Mouse (Mus musculus): ENCODE measurements around the gene Srp54c. TPM values are rescaled to one million over a fixed set of nuclear protein-coding genes. Genes with fewer than 3 reads are reported as not detected.
"Not testable (repeated sequence)": the region's sequence is repeated elsewhere in the genome, so short reads cannot be mapped to it uniquely, and the experiment has no call there.

Srp54c gene
- 10 to 100 TPM; 36.9 to 39.3 TPM for total RNA-seq (2021)
- long read RNA-seq, experiment 1, transcript Srp54c-202 (16 exons, 3,642 nt): major isoform, 60 of 72 reads
- long read RNA-seq, experiment 1, partial matches to known transcripts: 2 of 72 reads
- long read RNA-seq, experiment 1, other reads (novel, unspliced or antisense): 10 of 72 reads
- long read RNA-seq, experiment 2, transcript Srp54c-202 (16 exons, 3,642 nt): major isoform, 44 of 52 reads
- long read RNA-seq, experiment 2, partial matches to known transcripts: 2 of 52 reads
- long read RNA-seq, experiment 2, other reads (novel, unspliced or antisense): 4 of 52 reads

DNA sequence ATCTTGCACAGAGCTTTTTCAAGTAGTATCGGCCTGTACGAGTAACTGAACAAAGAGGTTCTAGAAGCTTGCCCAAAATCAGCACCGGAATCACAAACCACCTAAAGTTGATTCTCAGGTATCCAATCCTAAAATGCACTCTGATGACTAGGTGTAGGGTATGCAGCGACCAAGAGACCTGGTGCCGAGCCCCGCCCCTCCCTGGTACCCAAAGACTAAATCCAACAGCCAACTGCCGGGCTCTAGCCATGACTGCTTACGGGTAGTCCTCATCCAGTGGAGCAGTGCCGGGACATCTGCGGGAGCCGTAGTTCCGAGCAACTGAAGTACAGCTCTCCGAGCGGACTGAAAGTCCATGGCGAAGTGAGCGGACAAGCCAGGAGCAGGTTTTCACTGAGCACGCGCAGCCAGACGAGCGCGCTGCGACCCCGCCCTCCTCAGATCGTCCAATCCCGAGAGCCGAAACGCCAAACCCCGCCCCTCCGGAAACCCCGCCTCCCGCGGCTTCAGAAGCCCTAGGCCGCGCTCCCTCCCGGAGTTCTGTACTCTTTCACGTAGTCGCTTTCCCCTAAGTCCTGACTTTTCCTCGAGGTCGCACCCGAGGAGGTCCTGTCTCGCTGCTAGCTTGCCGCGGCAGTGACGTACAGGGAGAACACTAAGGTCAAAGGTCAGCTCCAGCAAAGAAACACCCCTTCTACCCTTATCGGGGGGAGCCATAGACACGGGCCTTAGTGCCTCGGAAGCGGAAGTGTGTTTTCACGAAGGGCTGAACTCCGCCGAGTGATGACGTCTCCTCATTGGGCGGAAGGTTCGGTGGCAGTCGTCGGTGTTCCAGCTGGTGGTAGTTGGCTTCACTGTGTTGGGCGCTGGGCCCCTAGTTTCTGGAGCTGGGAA lies at the start of gene Srp54c:
TSS of gene Srp54c (plus strand) at position 543 of the 894 bp plus-strand sequence.
- DNase-seq (ENCODE audit: low spot score in 2 of 2); intact Hi-C loops (cut with DNase I): not testable (repeated sequence)

DNA sequence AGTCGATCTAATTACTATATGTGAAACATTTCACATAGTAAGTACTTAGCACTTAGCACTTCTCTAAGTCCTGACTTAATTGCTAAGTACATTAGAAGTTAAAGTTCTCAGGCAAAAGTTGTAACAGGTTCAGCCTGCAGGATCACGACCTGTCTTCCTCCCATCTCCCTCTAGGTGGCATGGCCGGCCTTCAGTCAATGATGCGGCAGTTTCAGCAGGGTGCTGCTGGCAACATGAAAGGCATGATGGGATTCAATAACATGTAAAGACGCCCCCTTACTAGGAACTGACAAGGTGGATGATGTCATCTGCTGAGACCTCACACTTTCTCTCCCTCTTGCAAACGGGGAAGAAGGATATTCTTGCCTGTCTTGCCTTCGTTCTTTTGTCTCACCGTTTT lies 42.3 kb upstream of the Srp54c start:
- DNase-seq (ENCODE audit: low spot score in 2 of 2); intact Hi-C loops (cut with DNase I): not testable (repeated sequence)

DNA sequence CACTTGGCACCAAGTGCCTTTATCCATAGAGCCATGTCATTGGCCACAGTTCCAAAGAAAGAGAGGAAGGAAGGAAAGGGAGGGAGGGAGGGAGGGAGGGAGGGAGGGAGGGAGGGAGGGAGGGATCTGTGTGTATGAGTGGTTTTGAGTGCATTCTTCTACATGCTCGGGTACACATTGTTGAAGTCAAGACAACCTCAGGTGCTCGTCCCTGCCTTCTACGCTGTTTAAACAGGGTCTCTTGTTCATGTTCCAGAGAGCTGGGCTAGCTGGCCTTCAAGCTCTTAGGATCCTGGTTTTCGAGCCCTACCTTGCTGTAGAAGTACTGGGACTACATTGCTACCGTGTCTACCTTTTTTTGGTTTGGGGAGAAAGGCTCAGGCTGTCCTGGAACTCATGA lies 40.8 kb upstream of the Srp54c start:
- DNase-seq (ENCODE audit: low spot score in 2 of 2); intact Hi-C loops (cut with DNase I): not testable (repeated sequence)

DNA sequence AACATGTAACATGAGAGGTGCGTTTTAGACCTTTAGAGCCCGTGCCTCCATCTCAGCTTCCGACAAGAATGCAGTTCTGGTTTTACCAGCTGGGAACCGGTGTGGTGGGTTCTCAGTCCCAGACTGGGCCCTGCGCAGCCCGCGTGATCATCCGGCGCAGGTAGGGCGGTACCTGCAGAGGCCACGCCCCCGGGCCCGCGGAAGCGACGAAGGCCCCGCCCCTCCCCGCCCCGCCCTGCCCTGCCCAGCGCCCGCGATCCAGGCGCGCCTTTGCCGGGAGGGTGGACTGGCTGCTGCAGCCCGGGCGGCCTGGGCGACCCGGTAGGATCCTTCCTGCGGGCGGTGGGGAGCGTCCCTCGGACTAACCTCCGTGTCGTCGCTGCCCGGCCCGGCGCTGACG lies 30.7 kb upstream of the Srp54c start, which contains the start of gene 1700047I17Rik2:
TSS of gene 1700047I17Rik2 (plus strand) at position 287 of the 400 bp plus-strand sequence.
- DNase-seq (ENCODE audit: low spot score in 2 of 2); intact Hi-C loops (cut with DNase I): not testable (repeated sequence)

DNA sequence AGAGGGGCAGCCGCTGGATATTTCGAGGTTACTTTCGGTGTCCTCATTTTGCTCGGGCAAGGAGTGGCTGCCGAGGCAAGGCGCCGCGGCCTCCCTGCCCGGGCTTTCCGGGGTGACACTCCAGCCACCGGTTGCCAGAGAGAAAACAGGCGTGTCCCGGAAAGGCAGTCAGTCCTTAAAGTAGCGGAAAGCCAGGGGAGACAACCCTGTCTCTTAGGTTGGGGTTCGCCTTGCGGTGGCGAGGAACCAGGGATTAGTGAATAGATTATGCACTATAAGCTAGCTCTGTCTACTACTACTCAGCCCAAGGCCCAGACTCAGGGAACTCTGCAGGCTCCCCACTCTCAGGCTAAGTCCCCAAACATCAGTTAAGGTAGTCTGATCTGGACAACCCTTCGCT lies 30.2 kb upstream of the Srp54c start:
- DNase-seq (ENCODE audit: low spot score in 2 of 2); intact Hi-C loops (cut with DNase I): not testable (repeated sequence)

DNA sequence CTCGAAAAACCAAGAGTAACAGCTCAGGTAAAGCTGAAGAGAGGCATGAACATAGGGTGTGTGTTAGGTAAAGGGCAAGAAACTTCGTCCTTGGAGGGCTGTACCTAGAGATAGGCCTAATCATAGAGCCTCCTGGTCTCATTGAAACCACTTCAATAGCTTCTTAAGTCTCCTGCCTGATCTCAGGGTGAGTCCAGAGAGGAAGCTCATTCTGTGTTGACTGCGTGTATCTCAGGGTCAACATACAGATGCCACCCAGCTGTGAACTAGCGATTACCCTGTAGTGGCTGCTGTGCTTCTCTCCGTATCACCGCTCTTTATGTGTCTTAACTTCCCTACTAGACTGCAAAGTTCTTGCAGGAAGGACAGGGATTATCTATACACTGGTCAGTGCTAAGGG lies 17.0 kb upstream of the Srp54c start:
- DNase-seq (ENCODE audit: low spot score in 2 of 2); intact Hi-C loops (cut with DNase I): not testable (repeated sequence)

DNA sequence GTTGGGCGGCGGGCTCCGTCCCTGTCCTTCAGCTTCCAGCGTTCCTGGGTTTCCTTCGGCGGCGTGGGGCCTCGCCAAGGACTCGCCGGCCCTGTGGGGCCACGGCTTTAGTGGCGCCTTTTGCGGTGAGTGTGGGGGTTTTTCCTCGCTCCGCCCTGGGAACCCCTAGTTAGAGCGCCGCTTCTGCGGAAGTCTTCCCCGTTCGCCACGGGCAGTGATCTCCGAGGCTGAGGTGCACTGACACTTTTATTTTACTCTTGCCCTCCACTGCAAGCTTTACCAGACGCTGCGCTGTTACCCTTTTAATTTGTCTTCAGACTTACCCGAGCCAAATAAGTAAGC lies 523 bp downstream of the Srp54c start:
- intact Hi-C loops (cut with DNase I); DNase-seq (ENCODE audit: low spot score in 2 of 2): not testable (repeated sequence)

DNA sequence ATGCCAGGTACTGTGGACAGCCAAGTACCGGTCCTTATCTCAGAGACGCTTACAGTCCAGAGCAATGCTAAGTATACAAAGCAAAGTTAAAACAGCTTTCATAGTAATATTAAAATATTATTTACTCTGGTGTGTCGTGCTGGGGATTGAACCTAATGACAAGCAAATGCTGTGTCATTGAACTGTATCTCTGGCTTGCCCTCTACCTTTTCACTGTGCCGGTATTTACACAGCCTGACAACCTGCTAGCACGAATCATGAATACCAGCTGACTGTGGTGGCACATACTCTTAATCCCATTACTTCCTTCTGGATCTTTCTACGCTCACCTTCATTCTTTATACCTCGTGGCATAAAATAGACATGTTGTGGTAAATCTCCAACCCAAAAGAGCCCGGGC lies 12.3 kb downstream of the Srp54c start:
- intact Hi-C loops (cut with DNase I); DNase-seq (ENCODE audit: low spot score in 2 of 2): not testable (repeated sequence)

DNA sequence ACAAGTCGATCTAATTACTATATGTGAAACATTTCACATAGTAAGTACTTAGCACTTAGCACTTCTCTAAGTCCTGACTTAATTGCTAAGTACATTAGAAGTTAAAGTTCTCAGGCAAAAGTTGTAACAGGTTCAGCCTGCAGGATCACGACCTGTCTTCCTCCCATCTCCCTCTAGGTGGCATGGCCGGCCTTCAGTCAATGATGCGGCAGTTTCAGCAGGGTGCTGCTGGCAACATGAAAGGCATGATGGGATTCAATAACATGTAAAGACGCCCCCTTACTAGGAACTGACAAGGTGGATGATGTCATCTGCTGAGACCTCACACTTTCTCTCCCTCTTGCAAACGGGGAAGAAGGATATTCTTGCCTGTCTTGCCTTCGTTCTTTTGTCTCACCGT lies 32.0 kb downstream of the Srp54c start:
- intact Hi-C loops (cut with DNase I); DNase-seq (ENCODE audit: low spot score in 2 of 2): not testable (repeated sequence)

DNA sequence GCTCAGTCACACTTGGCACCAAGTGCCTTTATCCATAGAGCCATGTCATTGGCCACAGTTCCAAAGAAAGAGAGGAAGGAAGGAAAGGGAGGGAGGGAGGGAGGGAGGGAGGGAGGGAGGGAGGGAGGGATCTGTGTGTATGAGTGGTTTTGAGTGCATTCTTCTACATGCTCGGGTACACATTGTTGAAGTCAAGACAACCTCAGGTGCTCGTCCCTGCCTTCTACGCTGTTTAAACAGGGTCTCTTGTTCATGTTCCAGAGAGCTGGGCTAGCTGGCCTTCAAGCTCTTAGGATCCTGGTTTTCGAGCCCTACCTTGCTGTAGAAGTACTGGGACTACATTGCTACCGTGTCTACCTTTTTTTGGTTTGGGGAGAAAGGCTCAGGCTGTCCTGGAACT lies 33.4 kb downstream of the Srp54c start:
- intact Hi-C loops (cut with DNase I); DNase-seq (ENCODE audit: low spot score in 2 of 2): not testable (repeated sequence)

DNA sequence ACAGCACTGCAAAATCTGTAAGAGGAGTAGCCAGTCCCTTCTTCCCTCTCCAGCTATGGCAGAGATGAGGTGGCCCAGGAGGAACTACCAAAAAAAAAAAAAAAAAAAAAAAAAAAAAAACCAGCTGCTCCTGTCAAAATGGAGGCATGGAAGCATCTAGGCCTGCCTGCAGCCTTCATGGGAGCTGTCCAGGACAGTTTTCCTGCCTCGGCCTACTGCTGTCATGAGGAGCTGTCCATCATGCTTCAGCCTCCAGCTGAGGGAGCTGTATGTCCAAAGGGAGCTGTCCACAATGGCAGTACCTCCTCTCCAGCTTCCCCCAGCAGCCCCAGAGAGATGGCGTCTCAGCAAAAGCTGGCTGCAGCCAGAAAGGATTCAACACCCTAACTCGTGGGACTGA lies 42.3 kb downstream of the Srp54c start:
- intact Hi-C loops (cut with DNase I): no loop called here
- DNase-seq (ENCODE audit: low spot score in 2 of 2): no peak

DNA sequence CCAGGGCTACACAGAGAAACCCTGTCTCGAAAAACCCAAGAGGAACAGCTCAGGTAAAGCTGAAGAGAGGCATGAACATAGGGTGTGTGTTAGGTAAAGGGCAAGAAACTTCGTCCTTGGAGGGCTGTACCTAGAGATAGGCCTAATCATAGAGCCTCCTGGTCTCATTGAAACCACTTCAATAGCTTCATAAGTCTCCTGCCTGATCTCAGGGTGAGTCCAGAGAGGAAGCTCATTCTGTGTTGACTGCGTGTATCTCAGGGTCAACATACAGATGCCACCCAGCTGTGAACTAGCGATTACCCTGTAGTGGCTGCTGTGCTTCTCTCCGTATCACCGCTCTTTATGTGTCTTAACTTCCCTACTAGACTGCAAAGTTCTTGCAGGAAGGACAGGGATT lies 47.6 kb downstream of the Srp54c start:
- intact Hi-C loops (cut with DNase I); DNase-seq (ENCODE audit: low spot score in 2 of 2): not testable (repeated sequence)

DNA sequence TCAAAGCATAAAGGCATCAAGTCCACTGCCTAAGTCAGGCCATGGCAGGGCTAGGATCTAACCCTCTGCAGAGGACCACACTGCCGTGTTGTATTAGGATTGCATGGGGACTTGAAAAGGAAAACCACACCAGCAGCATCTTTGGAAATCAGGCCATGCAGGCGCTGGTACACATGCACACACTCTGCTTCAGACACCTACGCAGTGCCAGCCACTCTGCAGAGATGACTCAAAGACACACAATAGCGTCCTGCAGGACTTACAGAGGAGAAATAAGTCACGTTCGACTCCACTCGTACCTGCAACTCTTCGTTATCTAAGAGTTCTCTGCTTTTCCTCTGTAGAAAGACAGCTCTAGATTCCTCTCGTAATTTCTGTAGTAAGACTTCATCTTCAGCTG lies 68.1 kb downstream of the Srp54c start:
- intact Hi-C loops (cut with DNase I): no loop called here
- DNase-seq (ENCODE audit: low spot score in 2 of 2): no peak

DNA sequence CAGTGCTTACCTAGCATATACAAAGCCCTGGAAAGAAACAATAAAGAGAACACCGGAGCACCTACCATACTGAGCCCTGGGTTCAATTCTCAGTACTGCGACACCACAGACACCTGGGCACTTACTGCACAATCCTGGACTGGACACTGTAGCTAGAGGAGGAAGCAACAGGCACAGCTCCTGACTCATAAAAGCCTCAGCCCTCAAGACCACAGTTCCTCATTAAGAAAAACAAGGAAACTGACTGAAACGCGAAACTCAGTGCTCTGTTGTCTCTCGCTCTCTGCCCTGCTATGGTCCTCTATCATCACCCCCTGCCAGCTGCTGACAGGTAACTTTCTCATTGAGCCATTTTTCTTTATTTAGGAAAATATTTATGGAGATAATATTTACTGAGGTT lies 69.4 kb downstream of the Srp54c start, which contains the start of gene 1110008L16Rik:
TSS of gene 1110008L16Rik (plus strand) at position 242 of the 400 bp plus-strand sequence.
- intact Hi-C loops (cut with DNase I): no loop called here
- no peak for DNase-seq (ENCODE audit: low spot score in 2 of 2)

DNA sequence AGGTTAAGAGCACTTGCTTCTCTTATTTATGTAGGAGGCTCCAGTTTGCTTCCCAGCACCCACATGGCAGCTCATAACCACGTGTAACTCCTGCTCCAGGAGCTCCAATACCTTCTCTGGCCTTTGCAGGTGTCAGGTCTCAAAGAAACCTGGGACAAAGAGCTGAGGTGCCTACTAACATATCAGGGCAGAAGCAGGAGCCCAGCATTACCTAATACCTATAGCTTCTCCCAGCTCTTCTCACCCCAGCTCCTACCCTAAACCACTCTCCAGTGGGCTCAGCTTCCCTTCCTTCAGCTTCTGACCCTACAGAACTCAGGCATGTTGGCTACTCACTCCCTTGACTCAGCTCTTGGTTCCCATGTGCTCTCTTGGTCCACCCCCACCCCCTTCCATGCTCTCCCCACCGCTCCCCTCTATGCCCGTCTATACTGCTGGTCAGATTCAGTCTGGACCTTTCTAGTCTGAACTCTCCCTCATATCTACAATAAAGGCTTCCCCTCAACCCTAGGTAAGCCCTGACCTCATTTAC lies 70.9 kb downstream of the Srp54c start:
- intact Hi-C loops (cut with DNase I): no loop called here
- no peak for DNase-seq (ENCODE audit: low spot score in 2 of 2)

DNA sequence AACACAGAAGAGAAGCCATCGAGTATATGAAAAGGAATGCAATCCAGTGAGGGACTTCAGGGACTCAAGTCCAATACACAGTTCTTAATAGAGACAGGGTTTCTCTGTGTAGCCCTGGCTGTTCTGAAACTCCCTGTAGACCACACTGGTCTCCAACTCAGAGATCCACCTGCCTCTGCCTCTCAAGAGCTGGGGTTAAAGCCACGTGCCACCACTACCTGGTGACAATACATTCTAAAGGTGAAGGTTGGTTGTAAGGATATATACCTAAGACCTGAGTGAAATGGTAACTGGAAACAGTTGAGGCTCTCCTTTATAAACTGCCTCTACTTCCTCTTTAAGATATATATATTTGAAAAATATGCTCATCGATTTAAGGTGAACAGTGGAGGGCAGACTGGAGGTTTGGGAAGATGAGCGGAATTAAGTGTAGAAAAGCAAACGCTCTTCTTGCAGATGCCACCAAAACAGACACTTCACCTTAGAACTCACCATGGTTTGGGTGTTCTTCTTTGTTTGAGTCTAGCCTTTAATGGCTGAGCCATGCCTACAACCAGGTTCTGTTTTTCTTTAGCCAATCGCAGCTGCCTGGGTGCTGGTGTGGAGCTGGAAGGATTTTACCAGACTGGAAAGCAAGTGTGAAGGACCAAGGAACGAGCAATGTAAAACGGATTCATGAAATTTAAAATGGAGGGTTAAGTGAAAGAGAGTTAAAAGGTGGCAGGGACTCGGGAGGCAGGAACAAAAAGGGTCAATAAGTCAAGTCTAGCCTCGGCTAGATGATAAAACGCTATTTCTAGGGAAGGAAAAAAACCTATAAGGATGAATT lies 71.7 kb downstream of the Srp54c start:
- no peak for DNase-seq (ENCODE audit: low spot score in 2 of 2)
- intact Hi-C loops (cut with DNase I): no loop called here

DNA sequence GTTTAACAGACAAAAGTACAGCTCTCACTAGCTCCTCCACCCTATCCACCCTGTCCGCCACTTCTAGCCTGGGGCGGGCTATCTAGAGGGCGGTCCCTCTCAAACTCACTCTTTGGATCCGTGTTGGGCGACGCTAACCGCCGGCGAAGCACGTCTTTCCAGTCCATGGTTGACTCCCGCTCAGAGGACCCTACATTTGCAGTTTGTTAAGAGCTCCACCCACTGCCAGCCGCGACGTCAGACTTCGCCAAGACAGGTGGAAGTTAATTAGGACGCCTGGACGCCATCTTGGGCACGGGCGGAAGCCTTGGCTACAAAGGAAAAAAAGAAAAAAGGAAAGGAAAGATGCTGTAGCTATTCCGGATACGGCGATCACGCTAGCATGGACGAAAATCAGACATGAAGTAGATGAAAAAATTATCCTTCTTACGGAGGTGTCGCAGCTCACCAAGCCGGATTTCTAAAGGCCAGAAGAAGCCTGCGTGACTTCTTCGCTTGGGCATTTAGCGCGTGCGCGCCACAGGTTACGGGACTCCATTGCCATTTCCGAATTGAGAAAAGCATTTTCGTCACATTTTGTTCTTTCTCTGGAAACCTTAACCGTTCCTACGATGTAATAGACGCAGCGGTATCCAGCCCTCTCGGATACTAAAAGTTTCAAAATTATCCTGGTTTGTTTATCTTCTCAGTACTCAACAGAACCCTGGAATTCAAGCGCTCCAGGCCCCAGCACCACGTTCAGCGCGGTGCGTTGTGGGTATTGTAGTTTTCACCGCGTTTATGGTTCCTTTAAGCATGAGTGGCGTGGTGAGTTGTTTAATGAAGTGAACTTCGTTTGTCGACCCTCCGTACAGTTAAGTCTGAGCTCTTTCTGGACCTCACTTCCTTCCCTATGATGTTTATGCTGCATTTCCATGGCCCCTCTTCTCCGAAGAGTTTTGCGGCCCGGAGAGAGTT lies 72.8 kb downstream of the Srp54c start, which contains the start of gene Ppp2r3c:
TSS of gene Ppp2r3c (minus strand) at position 514 of the 957 bp plus-strand sequence.
- intact Hi-C loops (cut with DNase I): no loop called here
- DNase-seq (ENCODE audit: low spot score in 2 of 2): peak; percentile 89 to 91

DNA sequence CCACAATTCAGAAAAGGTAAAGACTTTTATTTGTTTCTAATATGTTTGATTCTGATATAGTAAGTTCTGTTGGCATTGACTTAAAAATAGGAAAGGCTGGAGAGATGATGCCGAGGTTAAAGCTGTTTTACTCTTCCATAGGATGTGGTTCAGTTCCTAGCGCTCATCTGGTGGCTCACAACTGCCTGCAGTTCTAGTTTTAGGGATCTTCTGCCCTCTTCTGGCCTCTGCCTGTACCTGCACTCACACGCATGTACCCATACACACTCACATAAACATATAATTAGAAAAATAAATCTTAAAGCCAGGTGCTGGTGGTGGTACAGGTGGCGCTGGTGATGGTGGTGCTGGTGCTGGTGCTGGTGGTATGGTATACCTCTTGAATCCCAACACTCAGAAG lies 76.4 kb downstream of the Srp54c start:
- DNase-seq (ENCODE audit: low spot score in 2 of 2): no peak
- intact Hi-C loops (cut with DNase I): no loop called here
